Mouse (Mus musculus): ENCODE data around the gene E2f2.

- TF ChIP-seq CTCF (IDR thresholded peaks at IDR 0.05; ENCODE audit: low read depth) (no peak), EP300 (IDR thresholded peaks at IDR 0.05; ENCODE audit: low read depth) (no peak)
Measured at GRCm38 (mm10) chr4:136176022-136176552, 3.9 kb downstream of the E2f2 start.
